Mouse (Mus musculus) limb, embryonic 14.5 days (tissue): Measurements from ENCODE around the gene Ch25h. TPM values are rescaled to one million over a fixed set of nuclear protein-coding genes. Genes with fewer than 3 reads are reported as not detected.

Experiments used
- ATAC-seq: fragments of 200-750 bp; cut with Nextera tagmentation; 2 replicates; pipeline ENCODE4 v1.8.0; 2017; ENCODE audit warnings: low read depth, moderate number of reproducible peaks, moderate TSS enrichment; ENCODE audit not compliant: low FRiP score
- DNase-seq: peaks from one replicate; pipeline ENCODE4 v3.0.0-alpha.2; 2015; ENCODE audit warnings: low spot score
- H3K27ac ChIP-seq: fragments of 300-500 bp; sonication (generic); replicated peaks from 2 replicates; pipeline ENCODE4 v1.5.1; 2014; ENCODE audit warnings: low read depth, mild to moderate bottlenecking, low read length, moderate library complexity, mixed read lengths
- H3K27me3 ChIP-seq: fragments of 300-500 bp; sonication (generic); 2 replicates; pipeline ENCODE4 v1.6.1; 2014; ENCODE audit warnings: low read length, mixed read lengths; ENCODE audit not compliant: control insufficient read depth, insufficient read depth
- H3K36me3 ChIP-seq: fragments of 300-500 bp; sonication (generic); 2 replicates; pipeline ENCODE4 v1.6.1; 2014; ENCODE audit warnings: mild to moderate bottlenecking, low read length, moderate library complexity, mixed read lengths; ENCODE audit not compliant: control insufficient read depth, insufficient read depth
- H3K4me1 ChIP-seq: fragments of 300-500 bp; sonication (generic); 2 replicates; pipeline ENCODE4 v1.6.1; 2014; ENCODE audit warnings: antibody characterized with exemption, low read length, mixed read lengths; ENCODE audit not compliant: control insufficient read depth, insufficient read depth
- H3K4me2 ChIP-seq: fragments of 300-500 bp; sonication (generic); replicated peaks from 2 replicates; pipeline ENCODE4 v1.6.1; 2014; ENCODE audit warnings: low read depth, mild to moderate bottlenecking, low read length, moderate library complexity; ENCODE audit not compliant: severe bottlenecking
- H3K4me3 ChIP-seq: fragments of 300-500 bp; sonication (generic); replicated peaks from 2 replicates; pipeline ENCODE4 v1.5.1; 2014; ENCODE audit warnings: low read length
- H3K9ac ChIP-seq: fragments of 300-500 bp; sonication (generic); 2 replicates; pipeline ENCODE4 v1.6.1; 2014; ENCODE audit warnings: mild to moderate bottlenecking, low read depth, low read length, moderate library complexity; ENCODE audit not compliant: severe bottlenecking
- H3K9me3 ChIP-seq: fragments of 300-500 bp; sonication (generic); 2 replicates; pipeline ENCODE4 v1.6.1; 2016; ENCODE audit warnings: low read length; ENCODE audit not compliant: control insufficient read depth
- POLR2A ChIP-seq: fragments of 200-500 bp; IDR thresholded peaks from 2 replicates; pipeline ENCODE4 v1.8.0; 2012; ENCODE audit warnings: inconsistent platforms, mild to moderate bottlenecking, moderate library complexity, borderline replicate concordance; ENCODE audit not compliant: insufficient read depth, insufficient read length; ENCODE audit errors: extremely low read depth
- WGBS: fragments of 180-500 bp; shearing (Covaris S2); extraction: QIAGEN DNeasy Blood & Tissue Kit; methylation state at CpG from one replicate; pipeline ENCODE4 v1.1.7; 2014; 5-methylcytosine and 5-hydroxymethylcytosine counted together
- polyA plus RNA-seq, 2 experiments: library from polyadenylated mRNA; depleted of rRNA in 1 of 2; stranded (reverse) in 1 of 2; unstranded in 1 of 2; fragments of >200 nt; fragmentation: Nextera tagmentation in 1 of 2; extraction: Ambion mirVana in 1 of 2; gene quantifications; 2 replicates each; pipeline versions ENCODE4 v1.2.1 to v1.2.3; 2012 to 2014

The Ch25h gene
- 42.0 and 51.6 TPM in 2 replicates for polyA plus RNA-seq (2012; rRNA removed)
- 29.3 and 31.3 TPM in 2 replicates for polyA plus RNA-seq (2014; fragmentation: Nextera tagmentation; extraction: Ambion mirVana)

GRCm38 (mm10) chr19:34474991-34475971 lies at the start of gene Ch25h:
Gene Ch25h (minus strand): TSS chr19:34475164.
- WGBS = 3% methylated on average over 35 of the region's 35 CpGs
- Histone ChIP-seq H3K9me3 (no peaks in the 10 kb centered on the region), H3K9ac (peak within 1 kb of the TSS; percentile 48), H3K4me3 (peak within 1 kb of the TSS; percentile 44), H3K4me1 (peaks cover 9% of the 10 kb centered on the region; the same call in 1 of the 2 replicates), H3K27me3 (peaks cover 26% of the 10 kb centered on the region), H3K4me2 (peak within 1 kb of the TSS; percentile 97), H3K36me3 (no peaks in the 10 kb centered on the region), H3K27ac (no peak within 1 kb of the TSS)
- TF ChIP-seq POLR2A = no peak
- peak; percentile 74 for DNase-seq
- peak; percentile 80 for ATAC-seq

GRCm38 (mm10) chr19:34524646-34525045 lies 49.7 kb upstream of the Ch25h start:
- Histone ChIP-seq H3K4me2 (no peak overlapping the region), H3K27me3 (no peaks in the 10 kb centered on the region), H3K4me1 (peaks cover 9% of the 10 kb centered on the region), H3K9me3 (no peaks in the 10 kb centered on the region), H3K9ac (no peak overlapping the region), H3K4me3 (no peak overlapping the region), H3K36me3 (peaks cover 4% of the 10 kb centered on the region), H3K27ac (no peak overlapping the region)
- 40% methylated on average over 9 of the region's 9 CpGs for WGBS
- ATAC-seq = no peak
- DNase-seq = no peak
- TF ChIP-seq POLR2A = no peak

GRCm38 (mm10) chr19:34523106-34523725 lies 48.3 kb upstream of the Ch25h start:
- 81% methylated on average over 12 of the region's 12 CpGs for WGBS

GRCm38 (mm10) chr19:34521978-34522377 lies 47.0 kb upstream of the Ch25h start:
- H3K4me2 ChIP-seq = no peak overlapping the region
- H3K9ac ChIP-seq = no peak overlapping the region
- no peak for ATAC-seq
- peaks cover 9% of the 10 kb centered on the region for H3K4me1 ChIP-seq
- no peaks in the 10 kb centered on the region for H3K27me3 ChIP-seq
- no peak overlapping the region for H3K4me3 ChIP-seq
- no peaks in the 10 kb centered on the region for H3K9me3 ChIP-seq
- 80% methylated on average over 1 of the region's 1 CpGs for WGBS
- H3K27ac ChIP-seq = no peak overlapping the region
- no peak for DNase-seq
- TF ChIP-seq POLR2A = no peak
- H3K36me3 ChIP-seq = peaks cover 11% of the 10 kb centered on the region

More at GRCm38 (mm10) chr19:34523106-34523725, 48.3 kb upstream of the Ch25h start:
- Histone ChIP-seq H3K4me1 (peaks cover 9% of the 10 kb centered on the region), H3K4me2 (no peak overlapping the region), H3K9ac (no peak overlapping the region), H3K36me3 (peaks cover 11% of the 10 kb centered on the region), H3K27ac (no peak overlapping the region), H3K4me3 (no peak overlapping the region), H3K27me3 (no peaks in the 10 kb centered on the region), H3K9me3 (no peaks in the 10 kb centered on the region)
- no peak for DNase-seq
- no peak for TF ChIP-seq POLR2A
- no peak for ATAC-seq

GRCm38 (mm10) chr19:34521361-34521760 lies 46.4 kb upstream of the Ch25h start:
- DNase-seq = no peak
- 61% methylated on average over 2 of the region's 2 CpGs for WGBS
- no peak for ATAC-seq
- no peak overlapping the region for H3K27ac ChIP-seq
- peaks cover 8% of the 10 kb centered on the region for H3K4me1 ChIP-seq
- no peaks in the 10 kb centered on the region for H3K9me3 ChIP-seq
- no peak overlapping the region for H3K4me3 ChIP-seq
- no peaks in the 10 kb centered on the region for H3K27me3 ChIP-seq
- no peak overlapping the region for H3K4me2 ChIP-seq
- peaks cover 11% of the 10 kb centered on the region for H3K36me3 ChIP-seq
- H3K9ac ChIP-seq = no peak overlapping the region
- no peak for TF ChIP-seq POLR2A
